Mouse (Mus musculus) mouse embryonic stem cell (cell line): ENCODE results near the gene Cops7a.

Source experiments
- in situ Hi-C, 2 experiments: fragments of 300-500 bp; cut with MboI; formaldehyde crosslinking; loops; 1 replicate in 1 of 2; 3 replicates in 1 of 2; pipeline ENCODE4 v1.14.3; 2019 to 2020; ENCODE audit warnings: low sequenced_read_pairs in 2 of 2, low pct_unique_long_range_greater_than_20kb in 1 of 2, mixed read lengths in 1 of 2; ENCODE audit not compliant: unreplicated experiment in 1 of 2

Cops7a gene

DNA sequence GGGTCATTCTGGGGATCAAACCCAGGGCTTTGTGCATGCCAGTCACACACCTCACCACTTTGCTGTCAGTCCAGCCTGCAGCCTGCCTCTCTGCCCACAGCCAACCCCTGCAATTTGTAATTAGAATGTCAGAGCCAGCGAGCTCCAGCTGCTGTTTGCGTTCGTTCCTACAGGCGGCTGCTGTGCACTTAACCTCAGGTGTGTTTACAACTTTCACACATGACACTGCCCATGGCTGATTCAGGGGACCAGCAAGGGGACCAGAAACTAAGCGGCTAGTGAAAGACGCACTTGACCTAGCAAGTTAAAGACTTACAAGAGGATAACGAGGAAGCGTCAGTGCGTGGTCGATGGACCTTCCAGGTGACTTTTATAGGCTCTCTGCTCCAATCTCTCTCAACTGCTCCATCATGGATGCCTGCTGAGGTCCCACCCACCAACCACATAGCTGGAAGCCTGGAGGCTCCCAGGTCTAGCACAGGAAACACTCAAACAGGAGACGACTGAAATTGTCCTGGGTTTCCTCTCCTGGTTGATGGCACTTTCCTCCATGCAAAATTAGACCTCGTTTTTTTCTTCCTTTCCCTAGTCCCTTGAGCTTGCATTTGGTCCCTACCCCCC, 40.1 kb downstream of the Cops7a start:
- in situ Hi-C loops = no loop called here

DNA sequence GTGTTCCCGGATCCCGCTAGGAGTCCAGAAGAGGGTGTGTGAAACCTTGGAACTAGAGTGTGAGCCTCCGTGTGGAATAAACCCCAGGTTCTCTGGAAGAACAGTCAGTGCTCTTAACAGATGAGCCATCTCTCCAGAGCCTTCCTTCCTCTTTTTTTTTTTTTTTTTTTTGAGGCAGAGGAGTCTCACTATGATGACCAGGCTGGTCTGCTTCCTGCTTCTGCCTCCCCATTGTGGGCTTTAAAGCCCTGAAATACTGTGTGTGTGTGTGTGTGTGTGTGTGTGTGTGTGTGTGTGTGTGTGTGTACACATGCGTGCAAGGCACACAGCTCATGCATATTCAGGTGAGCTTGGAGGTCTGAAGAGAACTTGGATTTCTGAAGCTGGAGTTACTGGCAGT, 43.8 kb downstream of the Cops7a start:
- in situ Hi-C loops = no loop called here

DNA sequence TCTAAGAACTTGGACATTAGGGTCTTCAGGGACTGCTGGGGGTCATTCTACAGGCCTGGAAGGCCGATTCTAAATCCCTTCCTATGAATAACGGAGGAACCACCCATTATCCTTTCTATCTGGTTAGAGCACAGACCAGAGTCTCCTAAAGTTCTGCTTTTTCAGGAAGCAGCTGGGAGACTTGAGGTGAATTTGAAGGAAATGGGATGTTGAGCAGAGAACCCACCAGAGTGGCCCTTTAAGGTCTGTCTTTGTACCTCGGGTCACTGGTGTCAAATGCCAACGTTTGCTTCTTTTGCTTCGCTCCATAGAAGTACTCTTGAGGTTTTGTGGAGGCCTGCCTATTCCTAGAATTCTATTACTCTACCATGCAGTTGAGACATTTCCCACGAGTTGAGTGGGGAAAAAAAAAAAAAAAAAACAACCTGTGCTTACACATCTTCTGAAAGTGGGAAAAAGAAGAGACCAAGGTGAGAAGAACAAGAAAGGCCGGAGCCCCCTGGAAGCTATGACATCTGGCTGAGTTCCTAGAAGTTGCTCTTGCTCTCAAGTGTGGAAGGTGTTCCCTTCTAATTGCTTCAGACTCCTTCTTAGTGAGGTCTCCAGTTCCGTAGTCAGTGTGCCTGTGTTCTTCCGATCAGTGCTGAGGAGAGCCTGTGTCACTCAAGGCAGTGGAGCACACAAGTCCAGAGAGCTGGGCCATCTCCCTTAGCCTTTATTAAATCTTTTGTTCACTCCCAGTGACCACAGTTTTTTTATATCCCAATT, 44.8 kb downstream of the Cops7a start:
- in situ Hi-C loops = no loop called here

DNA sequence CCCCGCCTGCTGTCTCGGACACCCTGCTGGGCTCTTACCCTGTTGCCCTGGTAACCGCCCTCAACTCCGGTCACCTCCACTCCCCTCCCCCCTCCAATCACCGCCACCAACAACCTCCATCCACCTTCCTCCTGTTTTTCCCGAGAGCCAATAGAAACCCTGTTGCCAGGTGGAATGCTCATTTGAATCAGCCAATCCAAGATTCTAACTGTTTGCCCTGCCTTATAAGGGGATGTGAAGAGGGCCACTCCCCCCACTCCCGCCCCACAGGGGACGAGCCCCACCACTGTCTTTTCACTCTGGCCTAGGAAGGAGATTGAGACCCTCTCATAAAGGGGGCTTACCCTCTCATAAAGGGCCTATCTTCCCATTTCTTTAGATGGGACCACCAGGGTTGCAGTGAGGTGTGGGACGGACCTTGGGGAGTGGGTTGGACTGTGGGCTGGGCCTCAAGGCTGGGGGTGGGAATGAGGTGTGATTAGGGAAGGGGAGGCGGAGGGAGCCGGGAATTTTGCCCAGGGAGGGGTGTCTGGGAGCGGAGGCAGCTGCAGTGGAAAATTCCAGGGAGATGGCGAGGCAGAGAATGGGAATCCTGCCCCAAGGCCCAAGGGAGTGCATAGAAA, 45.5 kb downstream of the Cops7a start, which contains the start of gene Ptms:
Ptms (minus strand) TSS at position 409 of the 623 bp plus-strand sequence.
- in situ Hi-C loops = no loop called here

DNA sequence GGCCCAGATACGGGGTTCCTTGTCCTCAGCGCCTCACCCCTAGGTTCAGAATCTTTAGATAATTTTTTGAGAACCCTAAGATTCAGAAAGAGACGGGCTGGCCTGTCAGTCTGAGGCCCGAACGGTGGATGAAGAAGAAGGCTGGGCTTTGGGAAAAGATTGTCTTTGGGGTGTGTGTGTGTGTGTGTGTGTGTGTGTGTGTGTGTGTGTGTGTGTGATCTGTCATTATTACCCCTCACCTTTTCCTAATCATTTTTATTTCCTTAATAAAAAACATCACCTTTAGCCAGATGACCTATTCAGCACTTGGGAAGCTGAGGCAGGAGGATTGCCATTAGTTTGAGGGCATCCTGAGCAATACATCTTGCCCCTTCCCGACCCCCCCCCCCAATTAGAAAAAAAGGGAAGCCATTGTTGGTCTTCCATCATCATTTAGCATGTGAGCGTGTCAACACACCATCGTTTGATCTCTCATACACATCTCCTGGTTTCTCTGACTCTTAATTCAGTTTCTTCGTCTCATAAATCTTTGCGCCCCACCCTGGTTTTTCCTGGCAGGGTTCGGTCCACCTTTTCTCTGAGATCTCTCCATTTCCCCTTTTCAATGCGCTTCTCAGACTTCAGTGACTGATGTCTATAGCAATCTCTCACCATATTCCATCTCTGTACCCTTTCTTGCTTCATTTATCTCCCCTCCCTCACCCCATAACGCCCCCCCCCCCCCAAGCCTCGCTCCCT, 46.3 kb downstream of the Cops7a start:
- in situ Hi-C loops = no loop called here

DNA sequence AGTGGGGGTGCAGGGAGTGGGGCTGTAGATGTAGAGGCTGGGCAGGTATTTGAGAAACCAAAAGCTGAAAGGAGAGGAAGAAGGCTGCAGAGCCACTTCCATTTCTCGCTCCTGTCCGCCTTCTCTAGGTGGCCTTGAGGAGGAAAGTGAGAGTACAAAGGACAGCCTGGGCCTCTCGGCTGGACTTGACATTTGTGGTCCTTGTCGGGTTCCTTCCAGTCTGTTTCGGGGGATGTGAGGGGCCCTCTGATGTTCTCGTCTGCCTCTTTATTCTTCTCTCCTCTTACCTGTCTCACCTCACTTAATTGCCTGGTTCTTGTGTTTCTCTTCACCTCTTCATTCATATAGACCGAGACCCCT, 47.0 kb downstream of the Cops7a start:
- in situ Hi-C loops = no loop called here

DNA sequence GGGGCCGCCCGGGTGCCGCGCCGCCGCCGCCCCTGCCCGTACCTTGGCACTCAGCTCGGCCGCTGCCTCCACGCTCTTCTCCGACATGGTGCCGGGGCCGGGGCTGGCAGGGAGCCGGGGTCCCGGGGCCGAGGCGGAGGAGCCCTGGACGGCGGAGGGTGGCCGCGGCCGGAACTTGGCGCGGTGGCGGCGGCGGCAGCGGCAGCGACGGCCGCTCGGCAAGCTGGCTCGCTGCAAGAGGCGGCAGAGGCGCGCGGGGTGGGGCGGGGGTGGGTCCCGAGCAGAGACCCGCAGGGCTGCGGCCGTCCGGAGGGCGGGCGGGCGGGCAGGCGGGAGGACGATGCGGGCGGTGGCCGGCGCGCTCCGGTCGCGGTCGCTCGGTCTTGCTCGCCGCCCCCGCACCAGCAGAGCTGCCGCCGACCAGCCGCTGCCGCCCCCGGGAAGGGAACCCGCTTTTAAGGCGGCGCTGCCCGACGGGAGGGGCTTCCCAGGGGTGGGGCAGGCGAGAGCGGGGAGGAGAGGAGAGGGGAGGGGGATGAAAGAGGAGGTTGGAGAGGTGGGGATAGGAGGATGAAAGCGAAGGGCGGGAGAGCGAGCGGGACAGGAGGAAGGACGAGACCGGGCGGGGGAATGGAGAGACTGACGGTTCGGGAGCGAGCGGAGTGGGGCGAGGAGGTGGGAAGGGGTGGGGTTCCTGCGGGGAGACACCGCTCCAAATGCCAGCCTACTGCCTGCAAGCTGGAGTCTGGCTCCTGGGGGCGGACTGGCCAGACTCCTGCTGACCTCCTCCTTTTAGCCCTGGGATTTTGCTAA, 47.6 kb downstream of the Cops7a start:
- in situ Hi-C loops = no loop called here

DNA sequence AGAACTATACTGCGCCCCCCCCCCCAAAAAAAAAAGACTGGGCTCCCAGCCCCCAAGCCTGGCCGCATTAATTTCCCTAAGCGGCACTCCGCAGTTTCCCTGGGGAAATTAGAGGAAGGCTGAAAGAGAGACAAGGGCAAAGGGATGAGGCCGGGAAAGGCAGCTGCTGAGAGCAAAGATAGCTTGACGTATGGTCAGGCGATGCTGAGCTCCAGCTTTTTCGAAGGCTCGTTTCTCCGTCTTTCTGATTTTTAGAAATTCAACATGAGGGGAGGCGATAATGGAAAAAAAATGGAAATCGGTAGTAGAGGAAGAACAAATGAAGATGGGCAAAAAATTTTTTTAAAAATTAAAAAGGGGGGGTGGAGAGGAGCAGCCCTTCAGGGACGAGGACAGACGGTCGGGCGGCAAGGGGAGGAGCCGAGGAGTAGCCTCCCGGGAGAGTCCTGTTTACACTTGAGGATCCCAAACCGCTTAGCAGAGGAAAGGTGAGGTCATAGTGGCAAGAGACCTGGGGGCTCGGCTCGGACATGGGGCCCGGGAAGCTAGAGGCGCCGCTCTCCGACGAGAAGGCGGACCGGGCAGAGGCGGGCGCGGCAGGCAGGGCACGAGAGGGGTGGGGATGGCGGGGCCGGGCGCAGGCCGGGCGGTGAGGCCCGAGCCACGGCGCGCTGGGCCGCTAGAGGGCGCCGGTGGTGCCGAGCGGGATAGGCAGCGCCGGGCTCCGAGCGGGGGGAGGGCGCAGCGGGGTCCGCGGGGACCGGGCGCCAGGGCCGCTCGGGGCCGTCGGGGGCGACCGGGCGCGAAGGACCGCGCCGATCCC, 48.4 kb downstream of the Cops7a start:
- in situ Hi-C loops = no loop called here

DNA sequence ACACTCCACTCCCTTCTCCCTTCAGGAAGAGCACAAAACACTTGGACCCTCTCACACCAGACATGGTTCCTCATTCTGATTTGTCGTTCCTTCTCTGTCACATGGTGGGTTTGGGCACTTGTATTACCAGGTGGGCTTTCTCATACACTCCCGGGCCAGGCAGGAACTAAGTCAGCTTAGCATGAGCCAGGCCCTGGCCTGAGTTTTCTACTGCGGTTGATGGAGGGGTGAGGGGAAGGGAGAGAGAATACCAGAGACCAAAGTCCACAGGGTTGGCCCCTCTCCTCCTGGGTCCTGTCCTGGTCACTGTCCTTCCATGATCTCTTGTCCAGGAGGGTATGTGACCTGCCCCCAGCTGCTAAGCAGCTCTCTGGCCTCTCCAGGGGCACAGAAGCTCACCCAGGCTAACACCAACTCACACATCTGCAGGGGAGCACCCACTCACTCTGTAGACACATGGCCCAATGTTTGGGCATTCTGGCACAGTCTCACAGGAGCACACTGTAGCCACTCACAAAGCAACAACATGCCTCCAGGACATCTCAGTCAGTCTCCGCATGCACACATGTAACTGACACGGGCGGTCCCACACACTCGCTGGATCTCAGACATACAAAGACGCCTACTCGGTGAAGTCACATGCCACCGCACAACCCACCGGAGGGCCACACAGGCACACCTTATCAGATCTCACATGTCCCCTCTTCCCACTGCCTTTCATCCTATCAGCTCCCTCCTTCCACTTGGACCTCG, 49.2 kb downstream of the Cops7a start:
- in situ Hi-C loops = no loop called here

DNA sequence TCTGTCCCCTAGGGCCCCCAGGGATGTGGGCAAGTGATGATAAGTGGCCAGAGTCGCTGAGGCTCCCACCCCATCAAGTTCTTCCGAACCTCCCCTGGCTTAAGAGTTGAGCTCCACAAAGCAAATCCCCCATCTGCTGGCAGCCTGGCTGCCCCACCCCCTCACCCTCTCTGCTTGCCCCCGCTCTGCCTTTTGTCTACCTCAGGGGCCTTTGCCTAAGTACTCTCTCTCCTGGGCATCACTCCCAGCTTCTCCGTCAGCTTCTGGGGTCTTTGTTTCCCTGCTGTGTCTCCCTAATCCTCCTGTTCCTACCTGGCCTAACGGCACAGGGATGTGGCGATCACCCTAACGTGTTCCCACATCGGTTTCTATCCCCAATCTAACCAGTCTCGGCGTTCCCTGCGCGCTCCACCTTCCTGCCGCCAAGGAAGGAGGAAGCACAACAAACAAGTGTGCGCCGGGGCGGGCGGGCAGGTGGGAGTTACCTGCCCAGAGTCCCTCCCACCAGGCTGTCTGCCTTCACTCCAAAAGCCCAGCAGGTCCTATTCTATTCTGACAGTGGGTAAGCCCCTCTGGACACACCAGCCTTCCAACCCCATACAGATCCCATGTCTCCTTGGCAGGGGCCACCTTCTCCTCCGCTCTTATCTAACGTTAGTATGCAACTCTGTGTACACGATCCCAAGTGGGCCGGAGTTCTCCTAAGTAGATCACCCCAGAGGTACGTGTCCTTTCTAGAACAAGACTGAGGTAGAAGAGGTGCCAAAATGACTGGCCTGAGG, 50.0 kb downstream of the Cops7a start:
- in situ Hi-C loops = no loop called here

DNA sequence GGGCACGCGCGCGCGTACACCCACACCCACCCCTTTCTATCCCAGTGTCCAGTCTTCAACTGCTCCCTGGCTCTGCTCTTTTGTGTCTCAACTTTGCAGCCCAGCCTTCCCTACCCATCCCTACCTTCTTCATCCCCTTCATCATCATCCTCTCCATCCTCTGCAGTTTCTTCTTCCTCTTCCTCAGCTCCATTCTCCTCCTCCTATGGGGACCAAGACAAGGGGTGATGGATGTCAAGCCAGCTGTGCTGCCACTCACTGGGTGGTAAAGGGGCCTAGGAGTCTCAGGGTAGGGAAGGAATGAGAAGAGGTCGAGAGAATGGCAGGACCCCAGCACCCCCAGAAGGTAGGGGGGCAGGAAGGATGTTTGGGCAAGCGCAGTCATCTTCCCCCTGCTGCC, 50.8 kb downstream of the Cops7a start:
- in situ Hi-C loops = no loop called here

DNA sequence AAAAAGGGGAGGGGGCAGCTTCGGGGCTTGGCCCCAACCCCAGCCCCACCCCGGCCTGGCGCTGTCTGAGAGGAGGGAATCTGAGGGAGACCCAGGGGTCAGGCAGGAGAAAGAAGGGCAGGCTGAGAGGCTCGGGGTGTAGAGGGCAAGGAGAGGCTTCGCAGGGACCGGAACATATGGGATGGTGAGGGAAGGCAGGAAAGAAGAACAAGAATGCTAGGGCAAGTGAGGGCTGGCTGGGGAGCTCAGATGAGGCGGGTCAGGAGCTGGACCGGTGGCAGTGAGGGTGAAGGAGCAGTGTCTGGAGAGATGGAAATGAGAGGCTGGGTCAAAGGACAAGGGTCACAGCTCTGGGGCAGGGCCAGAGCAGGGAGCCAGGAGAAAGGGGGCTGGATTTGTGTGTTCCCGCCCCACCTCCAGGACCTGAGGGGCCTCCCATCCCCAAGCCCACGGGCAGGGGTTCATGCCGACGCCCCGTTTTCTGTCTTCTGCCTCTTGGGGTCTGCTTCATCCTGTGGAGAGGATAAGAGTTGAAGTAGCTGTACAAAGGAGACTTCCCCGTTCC, 51.5 kb downstream of the Cops7a start:
- in situ Hi-C loops = no loop called here

DNA sequence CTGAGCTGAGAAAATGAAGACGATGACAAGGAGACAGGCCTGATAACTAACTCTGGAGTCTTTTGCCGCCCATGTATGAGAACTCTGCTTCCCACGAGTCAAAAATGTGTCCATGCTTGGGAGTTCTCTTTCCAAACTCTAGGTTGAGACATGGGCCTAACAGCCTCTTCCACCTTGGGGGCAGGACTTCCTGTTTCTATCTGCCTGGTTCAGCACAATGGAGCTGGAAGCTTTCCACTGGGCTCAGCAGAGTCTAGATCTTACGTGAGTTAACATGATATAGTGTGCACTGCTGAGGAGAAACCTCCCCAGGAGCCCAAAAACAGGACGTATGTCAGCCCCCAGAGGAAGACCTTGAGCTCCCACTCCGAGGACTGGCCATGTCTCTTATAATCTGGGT, 52.1 kb downstream of the Cops7a start:
- in situ Hi-C loops = no loop called here

DNA sequence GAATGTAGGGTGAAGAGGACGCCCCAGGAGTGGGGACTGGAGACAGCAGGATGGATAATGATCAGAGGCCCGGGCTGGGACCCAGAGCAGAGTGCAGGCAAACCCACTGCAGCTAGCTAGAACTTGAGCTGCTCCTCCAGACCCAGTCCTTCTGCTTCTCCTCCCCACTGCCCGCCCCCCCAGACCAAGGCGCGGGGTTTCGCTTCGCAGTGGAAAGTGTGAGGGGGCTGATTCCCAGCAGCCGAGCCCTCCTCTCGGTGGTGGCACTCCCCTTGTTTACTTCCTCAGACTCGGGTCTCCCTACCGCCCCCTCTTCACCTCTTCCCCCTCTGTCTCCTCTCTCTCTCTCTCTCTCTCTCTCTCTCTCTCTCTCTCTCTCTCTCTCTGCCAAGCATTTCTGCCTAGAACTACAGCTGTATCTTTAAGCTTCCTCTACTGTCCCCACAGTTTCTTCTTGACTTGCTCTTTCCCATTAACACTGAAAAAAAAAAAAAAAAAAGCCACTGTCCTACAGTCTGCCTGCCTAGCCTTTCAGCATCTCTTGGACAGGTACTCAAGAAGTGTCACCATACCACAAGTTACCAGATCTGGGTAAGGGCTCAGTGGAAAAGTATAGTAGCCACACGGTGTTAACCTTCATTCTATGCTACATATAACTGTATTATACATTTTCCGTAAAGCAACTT, 53.7 kb downstream of the Cops7a start, which contains the start of gene Lag3:
Lag3 (minus strand) TSS at position 173 of the 686 bp plus-strand sequence.
- in situ Hi-C loops = no loop called here

DNA sequence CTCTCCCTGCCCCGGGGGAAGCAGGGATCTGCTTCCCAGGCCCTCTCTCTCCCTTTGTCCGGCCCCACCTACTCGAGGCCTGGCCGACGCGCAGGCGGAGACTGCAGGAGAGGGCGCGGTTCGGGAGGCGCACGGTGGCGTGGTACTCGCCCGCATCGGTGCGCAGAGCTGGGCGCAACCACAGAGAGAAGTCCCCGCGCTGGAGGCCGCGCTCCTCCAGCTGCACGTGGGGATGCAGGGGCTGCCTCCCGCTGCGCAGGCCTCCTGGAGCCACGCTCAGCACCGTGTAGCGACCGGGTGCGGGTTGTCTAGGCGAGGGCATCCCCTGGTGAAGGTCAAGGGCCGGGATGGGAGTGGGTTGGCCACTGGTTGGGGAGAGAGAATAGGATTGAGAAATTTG, 55.3 kb downstream of the Cops7a start:
- in situ Hi-C loops = no loop called here
